Mouse (Mus musculus): ENCODE results near the gene Map3k5.

DNA sequence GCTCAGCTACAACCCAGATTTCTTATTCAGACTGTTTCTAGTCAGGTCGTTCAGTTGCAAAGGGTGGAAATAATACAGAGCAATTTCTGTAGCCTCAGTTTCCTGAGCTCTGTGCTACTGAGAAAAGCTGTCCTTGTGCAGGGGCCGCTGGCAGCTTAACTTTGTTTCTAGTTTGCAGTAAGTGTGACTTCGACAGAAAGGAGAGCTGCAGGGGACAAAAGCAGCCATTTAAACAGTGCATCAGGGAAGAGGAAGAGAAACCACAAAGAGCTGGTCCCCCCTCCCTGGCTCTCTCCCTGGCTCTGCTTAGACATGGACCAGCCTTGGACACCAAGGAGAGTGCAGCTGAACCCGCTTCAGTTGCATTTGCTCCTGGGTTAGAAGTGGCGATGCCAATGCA, 68.7 kb downstream of the Map3k5 start:
- no peak for TF ChIP-seq CTCF (conservative IDR thresholded peaks at IDR 0.05; ENCODE audit: low read length)
- no peak for TF ChIP-seq POU5F1 (IDR thresholded peaks at IDR 0.05; ENCODE audit: borderline replicate concordance, low read length)
